Mouse (Mus musculus) heart, postnatal 4 days (tissue): ENCODE data around the gene Mb21d2. TPM values are rescaled to one million over a fixed set of nuclear protein-coding genes. Genes with fewer than 3 reads are reported as not detected.

Experiments
- DNase-seq: peaks from one replicate; pipeline ENCODE4 v3.0.0; 2021
- total RNA-seq, 2 experiments: library from RNA; stranded (reverse); gene quantifications; 2 replicates each; pipeline ENCODE4 v1.2.3; 2021

Gene Mb21d2
- total RNA-seq: 10 to 100 TPM; 10.2 to 10.7 TPM

DNA sequence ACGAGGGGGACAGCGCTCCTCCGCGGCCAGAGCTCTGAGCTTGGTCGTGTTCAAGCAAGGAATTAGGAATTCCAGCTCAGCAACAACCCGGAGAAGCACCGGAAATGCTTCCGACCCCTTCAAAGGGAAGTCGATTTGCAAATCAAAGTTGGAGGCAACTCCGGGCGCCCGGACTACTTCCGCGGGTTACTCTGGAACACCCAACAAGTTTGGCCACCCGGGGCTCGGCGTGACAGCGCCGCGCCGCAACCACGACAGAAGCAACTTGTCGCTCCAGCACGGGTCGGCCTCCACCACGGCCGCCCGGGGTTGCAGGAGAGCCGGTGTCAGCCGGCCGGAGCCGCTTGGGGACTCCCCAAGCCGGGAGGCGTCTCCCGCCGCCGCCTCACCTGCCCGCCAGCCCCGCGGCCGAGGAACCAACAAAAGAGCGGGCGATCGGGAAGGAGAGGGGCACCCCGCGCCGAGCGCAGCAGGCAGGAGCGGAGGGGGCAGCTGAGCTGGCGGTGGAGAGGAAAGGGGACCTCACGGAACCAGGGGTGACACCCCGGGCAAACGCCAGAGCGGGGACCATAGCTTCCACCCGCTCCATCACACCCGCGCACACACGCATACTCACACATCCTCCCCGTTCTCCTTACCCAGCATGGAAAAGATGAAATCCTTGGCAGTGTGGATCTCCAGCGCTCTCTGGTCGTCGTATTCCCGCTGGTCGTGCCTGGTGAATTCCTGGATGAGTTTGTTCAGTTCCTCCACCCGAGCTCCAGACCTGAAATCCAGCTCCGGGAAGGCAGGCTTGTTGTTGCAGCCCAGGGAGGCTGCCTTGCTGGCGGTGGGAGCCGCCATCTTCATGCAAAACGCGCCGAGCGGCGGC is at the start of gene Mb21d2:
Mb21d2 (minus strand) TSS at position 859 of the 871 bp plus-strand sequence.
- peak; percentile 63 for DNase-seq

DNA sequence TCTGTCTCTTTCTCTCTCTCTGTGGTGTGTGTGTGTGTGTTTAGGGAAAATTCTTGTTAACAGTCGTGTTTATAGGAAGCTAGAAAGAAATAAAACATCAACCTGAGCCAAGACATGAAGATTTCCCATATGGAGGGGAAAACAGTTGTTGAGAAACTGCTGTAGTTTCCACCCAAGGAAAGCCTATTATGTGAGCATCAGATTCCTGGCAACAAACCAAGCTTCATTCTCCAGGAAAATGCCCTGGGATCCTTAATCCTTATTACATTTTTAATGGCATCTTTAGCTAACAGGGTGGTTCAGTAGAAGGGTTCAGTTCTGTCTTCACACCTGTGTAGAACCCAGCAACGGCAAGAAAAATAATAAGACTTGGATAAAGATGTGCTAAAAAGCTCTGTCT is 36.8 kb upstream of the Mb21d2 start:
- no peak for DNase-seq

DNA sequence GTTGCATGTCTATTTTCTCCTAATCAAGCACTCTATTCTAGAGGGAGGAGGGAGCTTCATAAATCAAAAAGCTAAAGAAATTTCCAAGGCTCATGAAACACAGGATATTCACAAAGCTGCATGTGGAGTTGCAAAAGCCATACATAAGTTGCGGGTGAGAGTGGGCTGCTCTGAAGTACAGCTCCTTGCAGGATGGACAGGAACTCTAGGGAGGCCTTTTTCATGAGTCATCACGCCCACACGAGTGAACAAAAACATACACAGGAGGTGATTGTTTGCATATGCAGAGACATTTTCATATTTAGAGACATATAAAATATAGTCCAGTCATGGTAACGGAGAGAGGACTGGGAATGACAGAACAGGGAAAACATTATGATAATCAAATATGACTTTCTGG is 34.6 kb upstream of the Mb21d2 start:
- DNase-seq: no peak

- DNase-seq: no peak
These were observed 33.5 kb upstream of the Mb21d2 start for GRCm38 (mm10) chr16:28962987-28963386.

DNA sequence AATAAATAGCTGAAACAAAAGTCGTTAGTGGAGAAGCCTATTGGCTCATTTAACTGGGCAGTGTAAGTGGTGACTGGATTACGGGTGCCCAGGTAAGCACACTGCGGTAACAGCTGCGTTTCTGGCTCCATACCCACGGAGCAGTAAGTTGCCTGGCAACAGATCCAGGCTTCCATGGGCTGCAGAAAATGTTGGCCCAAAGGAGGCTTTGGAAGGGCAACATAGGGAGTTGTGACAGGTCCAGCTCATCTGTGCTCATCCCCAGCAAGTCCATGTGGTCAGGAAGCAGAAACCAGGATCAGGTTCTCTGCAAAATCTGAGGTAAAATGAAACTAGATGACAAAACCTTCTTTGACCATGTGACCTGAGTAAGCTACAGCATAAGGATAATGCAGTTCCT is 20.3 kb upstream of the Mb21d2 start:
- no peak for DNase-seq

DNA sequence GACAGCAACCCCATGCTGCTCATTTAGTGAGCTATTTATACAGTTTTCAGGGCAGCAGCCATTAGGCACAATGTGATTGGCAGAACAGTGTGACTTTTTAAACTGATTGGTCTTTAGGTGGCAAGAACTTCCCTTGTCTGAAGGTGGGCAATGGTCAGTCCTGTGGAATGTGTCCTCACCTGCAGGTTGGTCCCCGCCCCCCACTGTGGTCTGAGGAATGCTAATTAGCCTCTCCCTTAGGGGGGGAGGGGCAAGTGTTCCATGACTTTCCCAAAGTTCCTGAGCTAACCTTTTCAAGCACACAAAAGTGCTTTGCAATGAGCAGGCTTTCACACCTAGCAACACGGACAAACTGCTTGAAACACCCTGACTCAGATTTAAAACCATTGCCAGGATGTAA is 13.8 kb upstream of the Mb21d2 start:
- no peak for DNase-seq

DNA sequence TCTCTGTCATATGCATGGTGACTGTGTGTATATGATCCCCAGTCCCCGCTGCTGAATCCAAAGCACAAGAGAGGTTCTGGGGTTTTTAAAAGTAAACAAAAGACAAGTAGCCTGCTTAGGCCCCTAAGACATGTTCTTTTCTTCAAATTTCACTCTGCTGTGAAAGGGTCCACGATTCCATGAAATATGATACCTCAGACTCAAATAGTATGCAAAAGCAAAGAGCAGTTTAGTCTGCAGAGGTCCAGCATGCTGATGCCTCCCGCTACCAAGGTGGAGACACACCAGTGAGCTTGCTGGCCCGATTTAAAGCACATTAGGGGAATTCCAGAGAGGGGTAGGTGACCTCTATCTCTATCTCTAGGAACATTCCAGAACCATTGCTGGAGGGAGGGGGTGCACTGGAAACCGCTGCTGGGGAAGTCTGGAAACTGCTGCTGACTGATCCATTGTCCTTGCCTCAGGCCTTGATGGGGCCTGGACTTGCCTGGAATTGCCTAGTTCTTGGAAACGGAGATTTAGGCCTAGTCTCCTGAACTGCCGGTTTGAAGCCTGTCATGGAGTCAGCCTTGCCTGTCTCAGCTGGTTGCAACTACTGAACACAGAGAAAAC is 6.8 kb upstream of the Mb21d2 start:
- DNase-seq: no peak

DNA sequence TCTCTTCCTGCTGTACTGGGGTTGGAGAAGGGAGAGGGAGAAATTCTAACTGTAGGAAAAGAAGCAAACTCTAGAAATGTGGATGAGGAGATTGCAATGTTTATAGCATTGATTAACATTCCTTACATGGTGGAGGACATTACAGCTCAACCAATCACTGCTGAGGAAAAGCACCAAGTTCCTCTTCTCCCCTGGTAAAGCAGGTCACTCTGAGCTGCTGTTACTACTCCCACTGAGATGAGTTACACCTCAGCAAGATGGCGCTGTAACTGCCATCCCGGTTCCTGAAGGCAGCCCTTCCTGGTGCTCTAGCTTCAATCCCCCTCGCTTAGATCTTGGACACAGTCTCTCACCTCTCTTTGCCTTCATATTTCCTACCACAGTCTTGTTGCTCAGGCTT is 6.2 kb upstream of the Mb21d2 start:
- DNase-seq: no peak

DNA sequence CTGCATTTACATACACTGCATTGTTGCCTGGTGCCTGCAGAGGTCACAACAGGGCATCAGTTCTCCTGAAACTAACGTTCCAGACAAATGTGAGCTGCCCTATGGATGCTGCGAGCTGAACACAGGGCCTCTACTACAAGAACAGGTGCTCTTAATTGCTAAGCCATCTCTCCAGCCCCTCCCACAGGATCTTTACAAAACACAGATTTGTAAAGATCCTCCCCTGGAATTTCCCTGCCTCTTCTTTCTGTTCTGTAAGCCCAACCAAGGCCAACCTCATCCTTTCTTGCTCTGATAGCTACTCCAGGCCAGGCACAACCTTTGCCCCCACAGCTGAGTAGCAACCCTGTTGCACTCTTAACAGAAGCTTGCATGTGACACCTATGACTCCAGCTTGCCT is 1.7 kb upstream of the Mb21d2 start:
- no peak for DNase-seq

- DNase-seq: no peak
These were observed 953 bp upstream of the Mb21d2 start for GRCm38 (mm10) chr16:28930426-28930825.

DNA sequence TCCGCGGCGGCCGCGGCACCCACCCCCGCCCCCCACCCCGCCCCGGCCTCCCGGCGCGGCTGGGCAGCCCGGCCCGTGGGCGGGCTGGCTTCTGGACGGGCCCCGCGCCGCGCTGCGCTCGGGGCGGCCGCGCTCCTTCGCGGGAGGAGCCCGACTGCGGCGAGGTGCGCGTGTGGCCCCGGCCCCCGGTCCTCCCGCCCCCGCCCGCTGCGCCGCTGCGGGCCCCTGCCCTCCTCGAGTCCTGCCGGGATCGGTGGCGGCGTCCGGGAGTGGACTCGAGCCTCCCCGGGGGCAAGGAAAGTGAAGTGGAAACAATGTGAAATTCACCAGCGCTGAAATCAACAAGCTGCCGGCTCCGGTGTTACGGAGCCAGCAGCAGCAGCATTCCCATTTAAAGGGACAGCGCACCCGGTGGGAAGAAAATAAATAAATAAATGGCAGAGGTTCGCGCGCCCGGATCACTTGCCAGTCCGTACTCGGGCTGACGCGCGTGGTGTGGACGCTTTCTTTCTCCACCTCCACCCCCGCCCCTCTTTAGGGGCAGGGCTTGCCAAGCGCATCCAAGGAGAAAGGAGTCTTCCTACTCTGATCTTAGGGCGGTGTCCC is 316 bp upstream of the Mb21d2 start:
- peak; percentile 61 for DNase-seq

DNA sequence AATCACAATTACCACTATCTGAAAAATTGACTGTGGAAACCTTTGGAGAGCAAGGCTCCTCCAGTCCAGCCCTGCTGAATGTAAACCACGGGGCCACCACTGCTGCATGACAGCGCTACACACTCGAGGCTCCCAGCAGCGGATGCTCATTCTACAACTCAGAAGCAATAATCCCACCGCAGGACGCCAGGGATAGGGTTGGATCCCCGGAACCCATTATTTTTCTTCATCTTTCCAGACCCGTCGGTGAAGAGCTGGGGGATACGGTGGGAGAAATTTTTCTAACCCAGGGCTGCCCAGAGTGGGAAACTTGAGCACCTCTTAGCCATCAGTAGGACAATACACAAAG is 1.0 kb downstream of the Mb21d2 start:
- DNase-seq: peak; percentile 54

DNA sequence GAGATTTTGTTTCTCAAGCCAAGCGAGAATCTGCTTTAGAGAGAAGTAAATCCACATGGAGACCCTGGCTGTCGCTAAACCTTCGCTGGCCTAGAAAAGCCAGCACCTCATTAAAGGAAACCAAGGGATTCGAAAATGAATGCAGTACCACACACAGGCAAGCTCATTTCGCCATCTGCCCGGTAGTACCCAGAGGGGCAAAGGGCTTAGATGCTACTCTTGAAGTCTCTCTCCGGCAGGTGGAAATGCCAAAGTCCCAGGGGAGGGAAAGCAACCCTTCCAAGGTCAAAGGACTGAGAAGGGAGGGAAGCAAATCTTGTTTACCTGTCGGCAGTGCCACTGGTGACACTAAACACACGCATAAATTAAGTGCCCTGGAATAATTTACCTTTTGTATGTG is 2.1 kb downstream of the Mb21d2 start:
- no peak for DNase-seq

DNA sequence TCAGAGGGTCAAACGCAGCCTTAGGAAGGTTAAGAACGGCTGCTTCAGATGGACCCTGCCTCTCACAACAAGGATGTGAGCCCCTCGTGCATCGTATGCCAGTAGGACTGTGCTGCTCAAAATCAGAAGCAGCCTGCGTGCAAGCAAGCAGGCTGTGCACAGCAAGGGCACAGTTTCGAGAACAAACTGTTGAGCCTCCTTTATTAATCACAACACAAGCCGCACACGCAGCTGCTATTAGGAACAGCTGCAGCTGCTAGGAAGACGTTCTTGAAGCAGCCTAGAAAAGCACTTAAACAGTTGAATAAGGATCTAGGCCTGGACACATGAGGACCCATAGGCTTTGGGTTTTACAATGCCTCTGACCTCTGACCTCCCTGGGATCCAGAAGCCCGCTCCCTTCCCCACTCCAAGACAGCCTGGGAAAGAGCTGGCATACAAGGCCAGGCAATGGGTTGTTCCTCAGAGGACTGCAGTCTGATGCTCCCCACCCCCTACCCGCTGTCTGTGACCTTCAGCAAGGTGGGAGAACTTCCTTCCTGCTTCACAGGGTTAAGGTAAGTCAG is 10.1 kb downstream of the Mb21d2 start:
- DNase-seq: no peak

GRCm38 (mm10) chr16:28915362-28915761 is 14.1 kb downstream of the Mb21d2 start:
- no peak for DNase-seq

DNA sequence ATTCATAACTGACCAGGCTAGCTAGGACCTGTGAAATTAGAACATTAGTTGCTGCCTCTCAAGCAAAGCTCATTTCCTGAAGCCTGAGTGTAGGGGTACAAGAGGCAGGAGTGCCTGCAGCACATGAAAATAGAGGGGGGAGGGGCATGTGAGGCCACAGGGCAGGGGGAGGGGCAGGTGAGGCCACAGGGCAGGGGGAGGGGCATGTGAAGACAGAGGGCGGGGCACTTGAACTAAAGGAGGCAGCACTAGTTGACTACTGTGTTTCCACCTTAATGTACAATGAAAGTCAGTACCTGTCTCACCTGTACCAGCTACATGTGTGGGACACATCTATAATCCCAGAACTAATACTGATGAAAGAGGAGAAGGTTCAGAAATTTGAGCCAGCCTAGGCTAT is 14.8 kb downstream of the Mb21d2 start:
- no peak for DNase-seq

- DNase-seq: no peak
These were observed 17.9 kb downstream of the Mb21d2 start for GRCm38 (mm10) chr16:28911414-28912050.

GRCm38 (mm10) chr16:28906370-28907275 is 22.9 kb downstream of the Mb21d2 start:
- DNase-seq: no peak

DNA sequence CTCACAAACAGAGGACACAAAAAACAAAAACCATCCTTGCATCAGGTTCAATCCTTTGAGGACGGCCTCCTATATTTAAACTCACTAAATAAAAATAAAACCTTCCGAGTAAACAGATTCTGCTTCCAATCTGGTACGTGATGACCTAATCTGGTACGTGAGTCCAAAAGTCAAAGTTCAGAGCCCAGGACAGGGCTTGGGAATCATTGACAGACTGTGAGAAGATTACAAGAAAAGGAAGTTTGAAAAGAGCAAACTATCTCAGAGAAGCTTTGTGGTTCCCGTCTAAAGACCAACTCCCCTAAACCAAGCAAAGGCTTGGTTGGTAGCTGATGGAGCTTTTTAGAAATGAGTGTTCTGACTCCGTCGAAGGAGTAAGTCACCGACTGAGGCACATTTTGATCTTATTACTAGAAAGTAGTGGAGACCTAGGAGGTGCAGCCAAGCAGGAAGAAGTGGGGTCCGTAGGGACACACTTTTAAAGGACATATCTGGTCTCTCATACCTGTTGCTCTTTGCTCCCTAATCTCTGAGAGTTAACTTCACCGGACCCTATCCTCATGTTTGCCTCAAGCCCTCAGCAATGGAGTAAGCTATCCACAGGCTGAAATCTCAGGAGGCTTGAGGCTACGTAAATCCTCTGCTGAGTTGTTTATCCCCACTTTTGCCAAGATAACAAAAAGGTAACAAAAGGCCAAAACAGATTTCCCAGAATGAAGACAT is 23.7 kb downstream of the Mb21d2 start:
- no peak for DNase-seq

DNA sequence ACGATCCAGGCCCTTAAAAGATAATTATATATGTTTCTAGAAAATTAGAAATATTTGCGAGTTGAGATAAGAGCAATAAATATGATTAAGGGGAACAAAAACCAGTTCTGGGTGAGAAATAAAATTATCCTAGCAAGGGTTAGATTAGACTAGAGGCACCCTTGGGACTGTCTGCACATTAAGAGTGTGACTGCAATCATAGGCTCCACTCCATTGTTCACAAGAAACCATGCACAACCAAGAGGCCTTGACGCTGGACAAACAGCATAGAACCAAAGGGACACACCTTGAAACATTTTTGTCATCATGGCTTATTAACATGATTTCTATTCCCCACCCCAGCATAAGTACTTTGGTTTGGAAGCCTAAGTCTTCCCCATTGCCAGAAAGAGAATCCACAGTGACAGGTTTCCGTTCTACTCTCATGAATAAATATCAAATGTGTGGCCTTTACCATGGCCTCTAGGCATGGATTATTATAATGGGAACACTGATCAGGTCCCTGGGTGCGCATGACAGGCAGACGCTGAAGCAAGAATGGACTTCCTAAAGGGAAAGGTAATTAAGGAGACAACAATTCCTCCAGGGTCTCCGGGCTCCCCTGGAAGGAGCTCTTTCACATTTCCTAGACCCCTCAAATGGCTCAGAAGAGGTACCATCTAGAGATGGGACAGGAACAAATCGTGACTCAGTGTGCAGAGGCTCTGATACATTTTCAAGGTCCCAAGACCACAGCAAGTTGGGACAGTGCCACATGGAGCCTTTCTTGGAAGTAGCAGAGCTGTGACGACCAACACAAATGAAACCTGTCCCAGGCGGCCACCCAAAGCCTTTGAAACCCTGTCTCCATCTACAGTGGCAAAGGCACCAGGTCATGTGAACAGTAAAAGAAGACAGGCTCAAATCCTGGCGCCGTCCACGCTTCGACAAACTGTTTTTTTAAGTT is 26.6 kb downstream of the Mb21d2 start:
- no peak for DNase-seq
